Mouse (Mus musculus) kidney, embryonic 15.5 days (tissue): ENCODE measurements around the gene Dst. TPM values are rescaled to one million over a fixed set of nuclear protein-coding genes. Genes with fewer than 3 reads are reported as not detected.

ENCODE experiments used
- ATAC-seq: fragments of 200-750 bp; cut with Nextera tagmentation; replicated peaks from 2 replicates; pipeline ENCODE4 v1.8.0; 2017; ENCODE audit warnings: moderate TSS enrichment; ENCODE audit not compliant: low FRiP score
- H3K27ac ChIP-seq: fragments of 300-500 bp; sonication (generic); 2 replicates; pipeline ENCODE4 v1.5.1; 2015; ENCODE audit warnings: mild to moderate bottlenecking, inconsistent platforms
- H3K27me3 ChIP-seq: fragments of 300-500 bp; sonication (generic); 2 replicates; pipeline ENCODE4 v1.6.1; 2015; ENCODE audit warnings: inconsistent platforms
- H3K36me3 ChIP-seq: fragments of 300-500 bp; sonication (generic); 2 replicates; pipeline ENCODE4 v1.6.1; 2015; ENCODE audit warnings: inconsistent platforms
- H3K4me1 ChIP-seq: fragments of 300-500 bp; sonication (generic); 2 replicates; pipeline ENCODE4 v1.6.1; 2015; ENCODE audit warnings: inconsistent platforms
- H3K4me2 ChIP-seq: fragments of 300-500 bp; sonication (generic); 2 replicates; pipeline ENCODE4 v1.6.1; 2015; ENCODE audit warnings: moderate library complexity, mild to moderate bottlenecking, inconsistent platforms
- H3K4me3 ChIP-seq: fragments of 300-500 bp; sonication (generic); replicated peaks from 2 replicates; pipeline ENCODE4 v1.5.1; 2015; ENCODE audit warnings: mild to moderate bottlenecking, inconsistent platforms
- H3K9ac ChIP-seq: fragments of 300-500 bp; sonication (generic); 2 replicates; pipeline ENCODE4 v1.6.1; 2015; ENCODE audit warnings: mild to moderate bottlenecking, inconsistent platforms
- H3K9me3 ChIP-seq: fragments of 300-500 bp; sonication (generic); replicated peaks from 2 replicates; pipeline ENCODE4 v1.6.1; 2016; ENCODE audit warnings: inconsistent platforms
- WGBS: fragments of 180-500 bp; shearing (Covaris S2); methylation state at CpG from one replicate; pipeline ENCODE4 v1.1.7; 2015; ENCODE audit warnings: mixed read lengths; 5-methylcytosine and 5-hydroxymethylcytosine counted together
- polyA plus RNA-seq: library from polyadenylated mRNA; unstranded; fragments of >200 nt; fragmentation: Nextera tagmentation; extraction: Ambion mirVana; gene quantifications from 2 replicates; pipeline ENCODE4 v1.2.1, GENCODE M21; 2015

Dst gene
- polyA plus RNA-seq, 1 experiment from 2014 or later: 27.9 TPM

DNA sequence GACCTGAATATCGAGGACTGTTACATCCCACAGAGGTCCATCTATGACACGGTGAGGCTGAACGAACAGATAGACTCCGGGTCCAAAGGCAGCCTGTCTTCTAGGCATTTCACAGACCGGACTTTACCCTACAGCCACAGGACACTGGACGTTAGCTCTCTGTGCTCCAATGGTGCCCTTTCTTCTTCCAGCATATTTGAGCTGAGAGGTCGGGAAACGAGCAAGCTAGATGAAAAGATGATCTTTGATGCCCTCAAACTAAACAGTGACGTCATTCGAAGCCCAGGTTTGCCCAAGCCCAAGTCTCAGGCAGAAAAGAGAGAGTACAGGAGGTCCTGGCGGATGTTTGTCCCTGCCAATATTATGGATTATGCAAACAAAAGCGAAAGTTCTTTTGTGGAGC lies 329.7 kb downstream of the Dst start:
- no peak overlapping the region for H3K9ac ChIP-seq
- ATAC-seq: peak; percentile 38; the same call in 1 of the 2 replicates
- no peaks in the 10 kb centered on the region for H3K9me3 ChIP-seq
- peaks cover 33% of the 10 kb centered on the region for H3K4me1 ChIP-seq
- H3K27ac ChIP-seq: 0 out of 2 replicates have a peak overlapping the region, but pooled peaks have one; percentile 5
- peak overlapping the region; percentile 85 for H3K4me2 ChIP-seq
- WGBS: 64% methylated on average over 12 of the region's 12 CpGs
- H3K36me3 ChIP-seq: peaks cover 6% of the 10 kb centered on the region
- no peaks in the 10 kb centered on the region for H3K27me3 ChIP-seq
- peak overlapping the region; percentile 55; the same call in 1 of the 2 replicates for H3K4me3 ChIP-seq

DNA sequence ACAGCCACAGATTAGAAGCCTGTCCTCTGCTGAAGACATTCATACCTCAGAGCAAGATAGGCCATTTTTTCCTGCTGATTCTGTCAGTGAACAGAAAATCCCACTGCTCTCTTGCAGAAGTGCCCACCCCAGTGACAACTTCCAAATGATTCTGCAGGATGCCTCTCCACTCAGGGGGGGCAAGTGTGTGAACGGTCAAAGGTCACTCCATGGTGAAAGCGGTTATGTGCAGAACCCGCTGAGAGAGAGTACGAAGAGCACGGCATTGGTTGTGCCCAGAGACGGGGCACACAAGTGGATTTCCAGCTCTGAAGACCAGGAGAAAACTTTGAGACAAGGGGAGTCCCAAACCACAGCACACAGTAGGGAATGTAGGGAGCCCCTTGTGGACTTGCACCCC lies 330.2 kb downstream of the Dst start:
- ATAC-seq: no peak
- Histone ChIP-seq H3K36me3 (peaks cover 11% of the 10 kb centered on the region), H3K9me3 (no peaks in the 10 kb centered on the region), H3K4me2 (peak overlapping the region; percentile 85; the same call in 1 of the 2 replicates), H3K9ac (no peak overlapping the region), H3K4me3 (no peak overlapping the region), H3K4me1 (peaks cover 33% of the 10 kb centered on the region), H3K27ac (no peak overlapping the region), H3K27me3 (no peaks in the 10 kb centered on the region)
- 87% methylated on average over 6 of the region's 6 CpGs for WGBS

DNA sequence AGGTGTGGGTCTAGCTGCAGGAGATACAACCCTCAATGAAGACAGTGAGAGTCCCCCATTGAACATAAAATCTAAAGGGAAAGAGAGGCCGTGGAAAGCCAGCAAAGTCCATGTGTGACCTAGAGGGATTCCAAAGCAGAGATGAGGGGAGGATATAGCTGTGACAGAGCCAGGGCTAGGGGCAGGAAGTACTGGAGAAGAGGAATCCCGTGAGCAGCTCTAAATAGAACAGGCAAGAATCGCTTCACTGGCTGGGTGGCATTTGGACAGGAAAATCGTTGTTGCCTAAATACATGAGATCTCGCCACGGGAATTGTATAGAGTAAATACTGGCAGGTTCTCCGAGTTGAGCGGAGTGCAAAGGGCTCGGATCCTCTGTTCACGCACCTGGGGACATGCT lies 336.7 kb downstream of the Dst start:
- Histone ChIP-seq H3K36me3 (peaks cover 55% of the 10 kb centered on the region), H3K27ac (no peak overlapping the region), H3K4me2 (no peak overlapping the region), H3K4me1 (0 out of 2 replicates have a peak, but pooled peaks cover 3% of the 10 kb centered on the region), H3K27me3 (no peaks in the 10 kb centered on the region), H3K9me3 (no peaks in the 10 kb centered on the region), H3K4me3 (no peak overlapping the region), H3K9ac (no peak overlapping the region)
- ATAC-seq: peak; percentile 33; the same call in 1 of the 2 replicates
- 65% methylated on average over 10 of the region's 10 CpGs for WGBS

DNA sequence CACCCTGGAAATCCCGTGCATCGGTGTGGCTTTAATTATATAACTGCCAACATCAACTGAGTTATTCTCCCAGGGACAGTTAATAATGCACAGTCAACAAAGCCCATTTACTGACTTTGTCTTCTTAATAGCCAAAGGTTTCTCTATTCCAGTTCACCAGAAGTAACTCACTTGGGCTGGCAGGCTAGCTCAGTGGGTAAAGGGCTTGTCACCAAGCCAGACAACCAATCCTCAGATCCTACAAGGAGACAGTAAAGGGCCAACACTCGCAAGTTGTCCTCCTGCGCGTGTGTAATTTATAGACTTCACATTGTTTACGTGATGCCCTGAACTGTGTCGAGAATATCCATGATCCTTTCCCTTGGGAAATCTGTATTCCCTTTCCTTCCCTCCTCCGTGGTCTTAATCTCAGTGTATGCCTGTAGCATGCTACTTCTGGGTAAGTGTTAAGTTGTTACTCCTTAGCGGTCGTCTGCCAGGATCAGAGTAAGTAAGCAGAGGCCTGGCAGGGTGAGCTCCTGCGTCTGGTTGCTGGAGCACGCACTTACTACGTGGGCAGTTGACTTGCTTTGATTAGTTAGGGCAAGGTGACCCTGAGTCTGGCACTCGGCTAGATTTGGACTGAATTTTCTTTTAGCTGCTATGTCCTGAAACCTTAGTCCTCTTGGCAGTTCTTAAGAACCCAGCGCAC lies 338.1 kb downstream of the Dst start:
- 67% methylated on average over 15 of the region's 15 CpGs for WGBS

DNA sequence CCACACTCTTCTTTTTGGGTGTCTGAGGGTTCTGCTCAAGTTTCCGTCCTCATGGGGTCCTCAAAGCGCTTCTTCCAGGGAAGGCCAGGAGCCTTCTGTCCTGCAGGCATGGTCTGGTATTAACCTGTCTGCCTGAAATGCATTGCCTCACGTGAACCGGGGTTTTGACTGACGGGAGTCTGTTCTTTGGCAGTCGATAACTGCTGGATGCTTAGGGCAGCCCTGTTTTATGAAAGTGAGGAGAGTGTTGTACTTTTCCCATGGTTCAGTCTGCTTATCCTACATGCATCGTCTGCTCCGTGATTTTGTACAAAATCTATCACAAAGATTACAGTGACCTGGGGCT lies 338.6 kb downstream of the Dst start:
- Histone ChIP-seq H3K27ac (no peak overlapping the region), H3K4me1 (0 out of 2 replicates have a peak, but pooled peaks cover 3% of the 10 kb centered on the region), H3K4me2 (no peak overlapping the region), H3K9me3 (no peaks in the 10 kb centered on the region), H3K4me3 (no peak overlapping the region), H3K36me3 (peaks cover 71% of the 10 kb centered on the region), H3K9ac (no peak overlapping the region), H3K27me3 (no peaks in the 10 kb centered on the region)
- 87% methylated on average over 8 of the region's 8 CpGs for WGBS
- ATAC-seq: no peak

More for the DNA sequence above, 338.1 kb downstream of the Dst start:
- no peak overlapping the region for H3K9ac ChIP-seq
- H3K4me2 ChIP-seq: no peak overlapping the region
- ATAC-seq: no peak
- no peak overlapping the region for H3K4me3 ChIP-seq
- 0 out of 2 replicates have a peak, but pooled peaks cover 3% of the 10 kb centered on the region for H3K4me1 ChIP-seq
- H3K36me3 ChIP-seq: peaks cover 66% of the 10 kb centered on the region
- no peaks in the 10 kb centered on the region for H3K27me3 ChIP-seq
- H3K27ac ChIP-seq: no peak overlapping the region
- H3K9me3 ChIP-seq: no peaks in the 10 kb centered on the region

DNA sequence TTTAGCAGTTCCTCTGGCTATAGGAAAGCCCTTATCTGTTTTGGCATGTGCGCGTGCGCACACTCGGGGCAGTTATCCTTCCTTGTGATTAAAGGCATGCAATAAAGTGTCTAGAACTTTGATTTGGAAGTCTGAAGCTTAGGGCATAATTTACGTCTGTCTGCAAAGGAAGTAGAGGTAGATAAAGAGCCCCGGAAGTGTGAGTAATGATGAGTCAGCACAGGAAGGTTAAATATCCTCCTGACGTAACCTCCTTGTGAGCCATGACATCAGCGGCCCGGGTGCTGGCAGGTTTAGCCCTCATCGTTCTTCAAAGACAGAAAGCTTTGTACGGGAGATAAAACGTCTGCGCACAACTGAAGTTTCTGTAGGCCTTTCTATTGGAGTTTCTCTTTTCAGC lies 343.1 kb downstream of the Dst start:
- Histone ChIP-seq H3K4me3 (no peak overlapping the region), H3K4me1 (no peaks in the 10 kb centered on the region), H3K9ac (no peak overlapping the region), H3K4me2 (no peak overlapping the region), H3K27ac (no peak overlapping the region), H3K36me3 (peaks cover 85% of the 10 kb centered on the region), H3K27me3 (no peaks in the 10 kb centered on the region), H3K9me3 (no peaks in the 10 kb centered on the region)
- 70% methylated on average over 13 of the region's 13 CpGs for WGBS
- ATAC-seq: no peak

DNA sequence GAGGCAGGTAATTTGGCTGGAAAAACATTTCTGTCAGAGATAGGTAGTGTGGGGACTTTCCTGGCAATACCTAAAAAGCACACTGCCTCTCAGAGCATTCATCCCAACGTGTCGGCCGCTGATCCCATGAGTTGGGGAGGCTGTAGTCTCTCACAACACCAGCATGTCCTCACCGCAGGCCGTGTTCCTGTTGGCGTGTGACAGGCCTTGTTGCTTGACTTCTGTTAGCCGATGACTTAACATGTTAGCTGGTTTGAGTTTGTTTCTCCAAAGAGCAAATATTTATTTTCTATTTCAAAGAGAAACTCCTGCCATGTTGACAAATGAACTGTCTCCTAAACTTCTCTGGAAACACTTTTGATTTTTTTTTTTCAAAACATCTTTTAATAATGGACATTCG lies 344.2 kb downstream of the Dst start:
- Histone ChIP-seq H3K4me3 (no peak overlapping the region), H3K27me3 (no peaks in the 10 kb centered on the region), H3K36me3 (peaks cover 85% of the 10 kb centered on the region), H3K9ac (no peak overlapping the region), H3K4me2 (no peak overlapping the region), H3K4me1 (no peaks in the 10 kb centered on the region), H3K9me3 (no peaks in the 10 kb centered on the region), H3K27ac (no peak overlapping the region)
- no peak for ATAC-seq
- 94% methylated on average over 8 of the region's 8 CpGs for WGBS

DNA sequence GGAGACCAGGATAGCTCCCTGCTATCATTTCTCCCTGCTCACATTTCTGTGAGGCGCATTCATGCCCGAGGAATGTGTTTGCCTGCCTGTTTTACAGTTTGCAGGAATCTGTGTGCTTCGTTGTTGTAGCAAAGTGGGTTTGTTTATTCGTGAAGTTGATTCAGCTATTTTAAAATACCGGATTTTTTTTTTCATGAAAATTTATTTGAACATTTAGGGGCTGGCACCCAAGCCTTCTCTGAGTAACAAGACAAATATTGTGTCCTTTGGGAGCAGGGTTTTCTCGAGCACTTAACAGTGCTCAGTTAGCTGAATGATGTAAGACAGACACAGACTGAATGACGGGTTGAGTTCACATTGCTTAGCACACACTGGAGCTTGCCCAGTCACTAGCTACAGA lies 345.9 kb downstream of the Dst start:
- peaks cover 87% of the 10 kb centered on the region for H3K36me3 ChIP-seq
- no peaks in the 10 kb centered on the region for H3K27me3 ChIP-seq
- H3K27ac ChIP-seq: no peak overlapping the region
- no peak overlapping the region for H3K9ac ChIP-seq
- H3K4me3 ChIP-seq: no peak overlapping the region
- H3K9me3 ChIP-seq: no peaks in the 10 kb centered on the region
- no peak for ATAC-seq
- WGBS: 79% methylated on average over 7 of the region's 7 CpGs
- H3K4me1 ChIP-seq: no peaks in the 10 kb centered on the region
- H3K4me2 ChIP-seq: no peak overlapping the region

DNA sequence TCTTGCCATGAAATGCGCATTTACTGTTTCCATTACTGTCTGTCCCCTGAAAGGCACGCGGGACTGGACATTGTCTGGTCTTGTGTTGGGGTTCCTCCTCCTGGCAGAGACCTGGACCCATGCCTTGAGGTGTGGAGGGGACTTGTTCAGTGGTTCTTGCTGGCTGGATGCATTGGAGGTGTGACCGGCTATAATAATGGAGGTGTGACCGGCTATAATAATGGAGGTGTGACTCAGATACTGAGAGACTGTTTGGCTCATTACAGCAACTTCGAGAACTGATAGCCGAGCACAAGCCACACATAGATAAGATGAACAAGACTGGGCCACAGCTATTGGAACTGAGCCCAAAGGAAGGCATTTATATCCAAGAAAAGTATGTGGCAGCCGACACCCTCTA lies 351.9 kb downstream of the Dst start:
- no peak overlapping the region for H3K4me3 ChIP-seq
- H3K9me3 ChIP-seq: no peaks in the 10 kb centered on the region
- no peaks in the 10 kb centered on the region for H3K27me3 ChIP-seq
- 93% methylated on average over 8 of the region's 8 CpGs for WGBS
- peaks cover 88% of the 10 kb centered on the region for H3K36me3 ChIP-seq
- no peak for ATAC-seq
- no peak overlapping the region for H3K9ac ChIP-seq
- no peak overlapping the region for H3K27ac ChIP-seq
- H3K4me1 ChIP-seq: no peaks in the 10 kb centered on the region
- H3K4me2 ChIP-seq: no peak overlapping the region

DNA sequence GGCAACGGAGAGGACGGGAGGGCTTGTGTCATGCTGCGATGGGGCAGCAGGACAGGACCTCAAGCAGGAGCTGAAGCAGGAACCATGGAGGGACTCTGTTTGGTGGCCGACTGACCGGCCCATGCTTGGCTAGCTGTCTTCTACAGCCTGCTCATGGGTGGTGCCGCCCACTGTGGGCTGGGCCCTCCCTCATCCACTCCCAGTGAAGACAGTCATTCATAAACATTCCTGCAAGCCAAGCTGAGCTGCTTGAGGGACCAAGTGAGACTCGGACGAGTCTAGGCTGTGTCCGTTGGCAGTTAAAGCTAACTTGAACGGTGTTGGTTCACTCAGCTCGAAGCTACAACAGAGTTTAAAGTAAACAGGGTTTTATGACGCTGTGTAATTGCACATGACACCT lies 353.0 kb downstream of the Dst start:
- Histone ChIP-seq H3K9me3 (no peaks in the 10 kb centered on the region), H3K4me3 (no peak overlapping the region), H3K4me2 (no peak overlapping the region), H3K27me3 (no peaks in the 10 kb centered on the region), H3K36me3 (peaks cover 88% of the 10 kb centered on the region), H3K9ac (no peak overlapping the region), H3K4me1 (no peaks in the 10 kb centered on the region), H3K27ac (no peak overlapping the region)
- WGBS: 68% methylated on average over 12 of the region's 12 CpGs
- ATAC-seq: peak; percentile 56; the same call in 1 of the 2 replicates

DNA sequence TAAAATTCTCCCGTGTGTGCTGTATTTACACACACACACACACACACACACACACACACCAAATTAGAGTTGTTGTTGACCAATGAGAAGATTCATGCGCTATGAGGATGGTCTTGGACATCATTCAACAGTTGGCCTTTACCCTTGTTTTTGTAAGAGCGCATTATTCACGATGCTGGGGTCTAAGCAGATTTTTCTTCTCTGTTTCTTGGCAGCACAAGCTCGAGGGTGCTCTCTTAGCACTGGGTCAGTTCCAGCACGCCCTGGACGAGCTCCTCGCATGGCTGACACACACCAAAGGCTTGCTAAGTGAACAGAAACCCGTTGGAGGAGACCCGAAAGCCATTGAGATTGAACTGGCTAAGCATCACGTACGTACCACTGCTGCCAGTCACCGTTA lies 360.5 kb downstream of the Dst start:
- H3K36me3 ChIP-seq: peaks cover 82% of the 10 kb centered on the region
- H3K4me1 ChIP-seq: no peaks in the 10 kb centered on the region
- H3K9ac ChIP-seq: no peak overlapping the region
- H3K27ac ChIP-seq: no peak overlapping the region
- no peaks in the 10 kb centered on the region for H3K27me3 ChIP-seq
- H3K4me2 ChIP-seq: no peak overlapping the region
- no peaks in the 10 kb centered on the region for H3K9me3 ChIP-seq
- H3K4me3 ChIP-seq: no peak overlapping the region
- ATAC-seq: no peak
- WGBS: 73% methylated on average over 13 of the region's 13 CpGs

DNA sequence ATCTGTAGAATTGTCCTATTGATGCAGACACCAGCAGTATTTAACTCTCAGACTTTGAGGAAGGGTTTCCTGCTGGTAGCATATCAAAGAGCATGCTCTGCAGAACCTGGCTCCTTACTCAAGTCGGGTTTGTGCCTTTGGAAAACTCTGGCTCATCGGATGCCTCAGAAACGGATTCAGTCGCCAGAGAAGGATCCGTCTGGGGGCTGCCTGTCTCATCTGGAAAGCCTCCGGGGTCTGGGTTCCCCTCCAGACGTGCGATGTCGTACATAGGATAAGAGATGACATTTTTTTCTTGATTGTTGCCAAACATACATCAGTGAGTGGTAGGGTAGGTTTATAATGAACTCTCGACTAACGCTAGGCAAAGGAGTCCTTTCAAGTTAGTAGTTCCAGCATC lies 361.6 kb downstream of the Dst start:
- 86% methylated on average over 11 of the region's 11 CpGs for WGBS
- Histone ChIP-seq H3K36me3 (peaks cover 84% of the 10 kb centered on the region), H3K4me1 (no peaks in the 10 kb centered on the region), H3K9me3 (no peaks in the 10 kb centered on the region), H3K4me3 (no peak overlapping the region), H3K9ac (no peak overlapping the region), H3K27me3 (no peaks in the 10 kb centered on the region), H3K27ac (no peak overlapping the region), H3K4me2 (no peak overlapping the region)
- ATAC-seq: no peak

DNA sequence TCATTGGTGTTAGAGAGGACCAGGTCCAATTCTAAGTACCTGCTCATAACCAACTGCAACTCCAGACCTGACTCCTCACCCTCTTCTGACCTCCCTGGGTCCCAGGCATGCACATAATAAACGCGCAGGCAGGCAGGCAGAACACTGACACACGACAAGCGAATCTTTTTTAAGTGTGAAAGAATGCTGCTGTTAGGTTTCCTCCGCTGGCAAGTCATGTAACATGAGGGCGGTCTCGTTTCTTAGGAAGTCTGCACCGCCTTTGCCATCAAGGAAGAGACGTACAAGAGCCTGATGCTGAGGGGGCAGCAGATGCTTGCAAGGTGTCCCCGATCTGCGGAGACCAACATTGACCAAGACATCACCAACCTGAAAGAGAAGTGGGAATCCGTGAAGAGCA lies 365.9 kb downstream of the Dst start:
- WGBS: 92% methylated on average over 12 of the region's 12 CpGs
- Histone ChIP-seq H3K4me2 (no peak overlapping the region), H3K27me3 (no peaks in the 10 kb centered on the region), H3K27ac (no peak overlapping the region), H3K4me3 (no peak overlapping the region), H3K9ac (no peak overlapping the region), H3K4me1 (no peaks in the 10 kb centered on the region), H3K36me3 (peaks cover 93% of the 10 kb centered on the region), H3K9me3 (no peaks in the 10 kb centered on the region)
- no peak for ATAC-seq
